Mouse (Mus musculus): ENCODE measurements at regions not wholly inside any gene's neighbourhood (a gene's known extent, or its start where the extent isn't known, plus 50 kb on each side); places are given as distances from the start of the nearest gene placed in this dataset.

DNA sequence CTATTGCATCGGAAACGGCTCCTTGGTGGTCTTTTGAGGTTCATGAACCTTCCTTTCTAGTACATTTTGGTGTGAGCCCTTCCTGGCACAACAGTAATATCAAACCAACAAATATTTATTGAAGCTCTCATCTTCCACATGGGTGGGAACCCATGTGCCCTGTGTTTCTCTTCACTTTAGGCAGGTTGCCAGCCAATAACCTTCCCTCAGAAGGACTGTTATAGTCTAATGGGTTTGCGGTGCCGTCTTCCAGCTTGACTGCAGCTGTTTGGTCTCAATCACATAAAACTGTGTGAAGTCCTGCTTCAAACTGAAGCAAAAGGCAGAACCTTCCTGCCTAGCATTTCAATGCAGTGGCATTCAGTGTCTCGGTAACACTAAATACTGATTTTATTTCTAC, 69.4 kb upstream of the Irak1bp1 start:
- Histone ChIP-seq H3K27me3 (replicated peaks; ENCODE audit: control insufficient read depth, insufficient read depth, low read length) (no peaks in the 10 kb centered on the region), H3K4me1 (replicated peaks; ENCODE audit: control insufficient read depth, insufficient read depth, low read length) (no peaks in the 10 kb centered on the region), H3K4me2 (replicated peaks; ENCODE audit: low read depth) (no peak overlapping the region), H3K4me3 (ENCODE audit: low read depth, low read length) (no peak overlapping the region), H3K36me3 (ENCODE audit: control insufficient read depth, insufficient read depth) (no peaks in the 10 kb centered on the region), H3K9ac (ENCODE audit: low read depth, low read length) (no peak overlapping the region), H3K27ac (ENCODE audit: low read depth, low read length) (no peak overlapping the region), H3K9me3 (ENCODE audit: control insufficient read depth) (no peaks in the 10 kb centered on the region)
- 83% methylated on average over 5 of the region's 5 CpGs for WGBS
- TF ChIP-seq CTCF (IDR thresholded peaks at IDR 0.05; ENCODE audit: low read depth): no peak
- ATAC-seq: no peak

DNA sequence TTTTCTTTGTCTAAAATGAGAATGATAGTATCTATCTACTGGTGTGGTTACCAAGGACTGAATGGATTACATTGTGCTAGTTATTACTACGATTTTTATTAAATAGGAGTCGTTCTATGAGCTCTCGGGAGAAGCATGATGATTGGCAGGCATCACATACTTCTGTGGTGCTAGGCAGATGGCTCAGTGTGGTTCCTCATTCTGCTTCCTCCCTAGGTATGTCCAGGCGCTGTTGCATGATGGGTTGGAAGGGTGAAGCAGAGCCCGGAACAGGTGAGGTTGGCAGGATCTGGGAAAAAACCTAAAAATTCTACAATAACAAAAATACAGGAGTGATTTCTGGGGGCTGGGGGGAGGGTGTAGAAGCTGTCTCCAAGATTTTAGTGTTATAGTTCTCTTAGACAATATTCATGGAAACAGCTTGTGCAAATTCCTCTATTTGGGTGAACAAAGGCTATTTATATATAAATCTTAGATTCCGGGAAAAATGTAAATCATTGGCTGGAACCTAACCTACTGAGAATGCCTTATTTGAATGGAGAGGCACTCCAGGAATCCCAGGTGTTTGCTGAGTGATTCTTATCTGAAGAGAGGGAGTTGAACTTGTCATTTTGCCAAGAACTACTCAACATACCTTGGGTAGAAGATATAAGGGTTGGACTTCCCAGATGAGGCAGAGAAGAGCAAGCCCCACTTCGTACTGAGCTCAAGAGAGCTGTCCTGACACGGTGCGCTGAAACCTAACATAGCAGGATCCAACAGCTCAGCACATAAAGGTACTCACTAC, 68.5 kb upstream of the Irak1bp1 start:
- Histone ChIP-seq H3K27ac (ENCODE audit: low read depth, low read length) (no peak overlapping the region), H3K36me3 (ENCODE audit: control insufficient read depth, insufficient read depth) (no peaks in the 10 kb centered on the region), H3K4me1 (replicated peaks; ENCODE audit: control insufficient read depth, insufficient read depth, low read length) (no peaks in the 10 kb centered on the region), H3K4me3 (ENCODE audit: low read depth, low read length) (no peak overlapping the region), H3K27me3 (replicated peaks; ENCODE audit: control insufficient read depth, insufficient read depth, low read length) (no peaks in the 10 kb centered on the region), H3K9ac (ENCODE audit: low read depth, low read length) (no peak overlapping the region), H3K9me3 (ENCODE audit: control insufficient read depth) (no peaks in the 10 kb centered on the region), H3K4me2 (replicated peaks; ENCODE audit: low read depth) (no peak overlapping the region)
- WGBS: 86% methylated on average over 9 of the region's 9 CpGs
- TF ChIP-seq CTCF (IDR thresholded peaks at IDR 0.05; ENCODE audit: low read depth): no peak
- no peak for ATAC-seq

DNA sequence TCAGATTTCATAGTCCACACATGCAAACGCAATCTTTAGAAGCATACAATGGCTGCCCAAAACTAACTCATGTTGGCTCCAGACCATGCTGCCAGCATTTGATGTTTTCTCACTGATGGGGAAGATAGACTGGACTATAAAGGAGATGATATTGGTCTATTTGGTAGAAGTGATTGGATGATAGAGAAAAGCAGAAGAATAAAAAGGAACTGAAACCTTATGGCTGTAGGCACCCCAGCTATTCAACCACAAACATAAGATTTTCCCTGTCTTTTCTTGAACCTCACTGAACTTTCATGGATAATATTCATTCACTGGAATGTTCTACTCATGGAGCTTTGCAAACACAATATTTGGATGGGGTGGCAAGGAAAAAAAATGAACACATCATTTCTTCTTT, 65.7 kb upstream of the Irak1bp1 start:
- no peak for TF ChIP-seq CTCF (IDR thresholded peaks at IDR 0.05; ENCODE audit: low read depth)
- no peaks in the 10 kb centered on the region for H3K36me3 ChIP-seq (ENCODE audit: control insufficient read depth, insufficient read depth)
- no peaks in the 10 kb centered on the region for H3K4me1 ChIP-seq (replicated peaks; ENCODE audit: control insufficient read depth, insufficient read depth, low read length)
- no peaks in the 10 kb centered on the region for H3K27me3 ChIP-seq (replicated peaks; ENCODE audit: control insufficient read depth, insufficient read depth, low read length)
- 61% methylated on average over 1 of the region's 1 CpGs for WGBS
- no peaks in the 10 kb centered on the region for H3K9me3 ChIP-seq (ENCODE audit: control insufficient read depth)
- H3K27ac ChIP-seq (ENCODE audit: low read depth, low read length): no peak overlapping the region
- no peak overlapping the region for H3K4me3 ChIP-seq (ENCODE audit: low read depth, low read length)
- no peak for ATAC-seq
- H3K9ac ChIP-seq (ENCODE audit: low read depth, low read length): no peak overlapping the region
- H3K4me2 ChIP-seq (replicated peaks; ENCODE audit: low read depth): no peak overlapping the region
